Comparison of ENCODE assay signal across 9 mouse cellular contexts in the genomic region with DNA sequence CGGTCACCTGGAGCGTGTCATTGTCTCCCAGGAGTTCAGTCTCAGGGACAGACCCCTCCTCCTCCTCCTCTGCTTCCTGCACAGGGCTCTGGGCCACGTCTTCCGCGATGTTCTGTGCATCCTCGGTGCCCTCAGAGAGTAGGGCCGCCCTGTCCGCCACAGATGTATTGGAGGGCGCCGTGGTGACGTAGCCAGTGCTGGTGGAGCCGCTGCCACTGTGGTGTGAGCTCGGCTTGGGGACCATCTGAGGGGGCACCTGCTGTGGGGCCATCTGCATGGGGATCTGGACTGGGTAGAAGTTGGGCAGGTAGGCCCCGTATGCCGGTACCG.
DNase-seq lines count a peak whose midpoint lies in the region; ATAC-seq lines count a peak whose summit lies in the region.
"Had no signal": no experiment of that assay in that cellular context is flagged by ENCODE, and none has a peak within 500 bp of the region (broad histone marks: within the 10 kb centered on the region; RNA-seq: fewer than 3 reads in every experiment).

No protein-coding gene starts in this region.

- H3K4me1 ChIP-seq in kidney, embryonic 14.5 days (ENCODE audit: control insufficient read depth, insufficient read depth, low read length), result 0 out of 2 replicates have a peak, but pooled peaks cover 3% of the 10 kb centered on the region
- no peaks in the 10 kb centered on the region for H3K4me1 ChIP-seq in embryonic facial prominence, embryonic 12.5 days
- H3K4me1 ChIP-seq in hindbrain, embryonic 16.5 days (ENCODE audit: control insufficient read depth, insufficient read depth, low read depth, low read length), result peaks cover 3% of the 10 kb centered on the region; the same call in 1 of the 2 replicates
- peaks cover 3% of the 10 kb centered on the region; the same call in 1 of the 2 replicates for H3K4me1 ChIP-seq in midbrain, embryonic 16.5 days (ENCODE audit: control insufficient read depth, insufficient read depth, low read length)
- H3K4me1 ChIP-seq: liver, embryonic 15.5 days had no signal

- 92% methylated on average over 16 of the region's 16 CpGs for WGBS in kidney, embryonic 14.5 days
- 87% methylated on average over 16 of the region's 16 CpGs for WGBS in embryonic facial prominence, embryonic 12.5 days
- WGBS in hindbrain, embryonic 16.5 days, result 82% methylated on average over 16 of the region's 16 CpGs
- 85% methylated on average over 16 of the region's 16 CpGs for WGBS in midbrain, embryonic 16.5 days

- no peak overlapping the region for H3K9ac ChIP-seq in kidney, embryonic 14.5 days (ENCODE audit: low read depth, low read length)
- H3K9ac ChIP-seq in embryonic facial prominence, embryonic 12.5 days, result no peak overlapping the region
- H3K9ac ChIP-seq in hindbrain, embryonic 16.5 days (ENCODE audit: low read depth, low read length), result no peak overlapping the region
- no peak overlapping the region for H3K9ac ChIP-seq in midbrain, embryonic 16.5 days (ENCODE audit: low read depth, low read length)
- H3K9ac ChIP-seq: liver, embryonic 15.5 days had no signal

- H3K4me3 ChIP-seq in kidney, embryonic 14.5 days (ENCODE audit: low read length), result no peak overlapping the region
- no peak overlapping the region for H3K4me3 ChIP-seq in embryonic facial prominence, embryonic 12.5 days
- no peak overlapping the region for H3K4me3 ChIP-seq in hindbrain, embryonic 16.5 days (ENCODE audit: low read length)
- no peak overlapping the region for H3K4me3 ChIP-seq in midbrain, embryonic 16.5 days (ENCODE audit: low read depth, low read length)
- H3K4me3 ChIP-seq: left cerebral cortex, adult 2 months; liver, embryonic 15.5 days had no signal

- H3K27me3 ChIP-seq in kidney, embryonic 14.5 days (ENCODE audit: control insufficient read depth, insufficient read depth, low read length), result no peaks in the 10 kb centered on the region
- no peaks in the 10 kb centered on the region for H3K27me3 ChIP-seq in embryonic facial prominence, embryonic 12.5 days
- H3K27me3 ChIP-seq in hindbrain, embryonic 16.5 days (replicated peaks; ENCODE audit: control insufficient read depth, insufficient read depth, low read length), result no peaks in the 10 kb centered on the region
- H3K27me3 ChIP-seq in midbrain, embryonic 16.5 days (ENCODE audit: control insufficient read depth, insufficient read depth, low read depth, low read length), result no peaks in the 10 kb centered on the region
- H3K27me3 ChIP-seq: liver, embryonic 15.5 days had no signal

- H3K27ac ChIP-seq in kidney, embryonic 14.5 days (ENCODE audit: low read depth, low read length), result no peak overlapping the region
- no peak overlapping the region for H3K27ac ChIP-seq in embryonic facial prominence, embryonic 12.5 days
- no peak overlapping the region for H3K27ac ChIP-seq in hindbrain, embryonic 16.5 days (ENCODE audit: low read depth, low read length)
- H3K27ac ChIP-seq in midbrain, embryonic 16.5 days (ENCODE audit: low read length), result no peak overlapping the region; the same call in 1 of the 2 replicates
- H3K27ac ChIP-seq: left cerebral cortex, adult 2 months; liver, embryonic 15.5 days had no signal

- 0 out of 2 replicates have a peak, but pooled peaks have one; percentile 5 for ATAC-seq in kidney, embryonic 14.5 days (ENCODE audit: low FRiP score, low TSS enrichment)
- ATAC-seq in embryonic facial prominence, embryonic 12.5 days (ENCODE audit: insufficient number of reproducible peaks, insufficient read depth, low FRiP score, low TSS enrichment), result 0 out of 2 replicates have a peak, but pooled peaks have one; percentile 1
- ATAC-seq in hindbrain, embryonic 16.5 days, result peak; percentile 35; the same call in 1 of the 2 replicates
- ATAC-seq in midbrain, embryonic 16.5 days, result peak; percentile 61

- DNase-seq in kidney, adult 11 months, result no peak
- DNase-seq in gastrocnemius, adult 18-20 months (ENCODE audit: low spot score), result no peak
- DNase-seq in heart, adult 8-10 months (ENCODE audit: low spot score), result no peak

- no peak overlapping the region; the same call in 1 of the 2 replicates for H3K4me2 ChIP-seq in kidney, embryonic 14.5 days (replicated peaks; ENCODE audit: low read depth, low read length)
- H3K4me2 ChIP-seq in embryonic facial prominence, embryonic 12.5 days (replicated peaks), result no peak overlapping the region
- H3K4me2 ChIP-seq in hindbrain, embryonic 16.5 days (ENCODE audit: low read length), result no peak overlapping the region
- H3K4me2 ChIP-seq in midbrain, embryonic 16.5 days (ENCODE audit: low read length), result no peak overlapping the region
- H3K4me2 ChIP-seq: liver, embryonic 15.5 days had no signal

- peaks cover 10% of the 10 kb centered on the region for H3K36me3 ChIP-seq in kidney, embryonic 14.5 days (ENCODE audit: control insufficient read depth, insufficient read depth, low read length)
- H3K36me3 ChIP-seq in embryonic facial prominence, embryonic 12.5 days, result peaks cover 28% of the 10 kb centered on the region
- no peaks in the 10 kb centered on the region for H3K36me3 ChIP-seq in hindbrain, embryonic 16.5 days (ENCODE audit: control insufficient read depth, insufficient read depth, low read length)
- H3K36me3 ChIP-seq in midbrain, embryonic 16.5 days (ENCODE audit: control insufficient read depth, insufficient read depth, low read length), result no peaks in the 10 kb centered on the region
- H3K36me3 ChIP-seq: liver, embryonic 15.5 days had no signal

- no peaks in the 10 kb centered on the region for H3K9me3 ChIP-seq in kidney, embryonic 14.5 days (ENCODE audit: control insufficient read depth, low read length)
- H3K9me3 ChIP-seq in embryonic facial prominence, embryonic 12.5 days, result no peaks in the 10 kb centered on the region
- H3K9me3 ChIP-seq in hindbrain, embryonic 16.5 days (ENCODE audit: control insufficient read depth, low read length), result no peaks in the 10 kb centered on the region
- no peaks in the 10 kb centered on the region for H3K9me3 ChIP-seq in midbrain, embryonic 16.5 days (replicated peaks; ENCODE audit: control insufficient read depth, low read length, poor library complexity, severe bottlenecking)
- H3K9me3 ChIP-seq: liver, embryonic 15.5 days had no signal

Comparison
In these comparisons a context has a peak if more than half of its experiments do, and no peak if none do; other contexts are left out.
1. ATAC-seq: peak in every context shown above with its lines; median percentile 61 in midbrain, embryonic 16.5 days; 35 in hindbrain, embryonic 16.5 days; 5 in kidney, embryonic 14.5 days; 1 in embryonic facial prominence, embryonic 12.5 days.